Mouse (Mus musculus): ENCODE results near the gene L1cam. TPM values are rescaled to one million over a fixed set of nuclear protein-coding genes. Genes with fewer than 3 reads are reported as not detected.

Gene L1cam
- total and polyA plus RNA-seq, 3 experiments: 4.4 to 9.7 (median 8.6) TPM

GRCm38 (mm10) chrX:73877014-73877413, 18.9 kb downstream of the L1cam start:
- no peak for DNase-seq

DNA sequence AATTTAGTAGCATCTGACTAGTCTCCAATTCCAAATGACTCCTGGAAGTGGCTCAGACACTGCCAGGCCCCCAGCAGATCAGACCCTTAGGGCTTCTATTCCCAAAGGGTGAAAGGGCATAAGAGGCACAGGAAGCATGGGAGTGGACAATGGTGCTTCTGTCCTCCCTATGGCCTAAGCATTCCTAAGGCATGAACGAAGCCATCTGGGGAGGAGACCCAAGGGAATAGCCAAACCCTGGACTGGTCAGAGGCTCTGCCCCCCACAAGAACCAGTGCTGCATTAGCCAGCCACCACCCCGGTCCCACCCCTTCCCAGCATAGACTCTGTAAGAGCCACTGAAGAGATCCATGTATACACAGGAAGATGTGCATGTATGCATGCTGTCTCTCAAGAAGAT, 20.0 kb downstream of the L1cam start:
- DNase-seq: no peak

GRCm38 (mm10) chrX:73871956-73872355, 23.9 kb downstream of the L1cam start:
- no peak for DNase-seq

- no peak for DNase-seq
Observed at GRCm38 (mm10) chrX:73871474-73871873, 24.4 kb downstream of the L1cam start.

DNA sequence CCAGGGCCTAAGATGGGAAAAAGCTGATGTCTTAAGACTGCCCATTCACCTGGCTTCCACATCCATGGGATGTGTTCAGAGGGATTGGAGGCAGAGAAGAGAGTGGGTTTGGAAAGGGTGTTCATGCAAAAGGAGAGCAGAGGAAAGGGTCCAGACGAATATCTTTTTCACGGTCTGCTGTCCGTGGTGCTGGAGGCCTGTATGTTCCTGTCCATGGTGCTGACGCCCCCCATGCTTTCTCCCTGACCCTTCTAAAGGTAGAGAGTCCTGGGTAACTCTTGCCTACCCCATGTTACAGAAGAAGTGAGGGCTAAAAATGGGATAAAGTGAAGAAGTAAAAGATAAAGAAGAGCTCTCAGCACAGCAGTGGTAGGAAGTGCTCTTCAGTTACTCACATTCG, 26.6 kb downstream of the L1cam start:
- DNase-seq: no peak

DNA sequence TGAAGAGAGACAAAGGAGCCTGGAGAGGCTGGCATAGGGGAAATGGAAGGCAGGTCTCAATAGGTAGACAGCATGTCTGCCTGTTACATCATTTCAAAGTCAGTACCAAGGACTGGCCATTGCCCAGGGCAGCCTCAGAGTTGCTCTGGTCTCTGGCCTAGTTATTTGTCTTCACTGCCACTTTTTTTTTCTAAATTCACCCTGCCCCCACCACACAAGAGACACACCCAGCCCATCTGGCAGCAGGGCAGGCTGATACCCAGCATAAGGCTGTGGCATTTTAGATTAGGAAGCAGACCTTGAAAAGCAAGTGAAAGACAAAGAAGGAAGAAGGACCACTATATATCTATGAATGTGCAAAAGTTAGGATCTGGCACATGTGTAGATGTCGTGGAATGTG, 28.1 kb downstream of the L1cam start:
- no peak for DNase-seq

GRCm38 (mm10) chrX:73867256-73867655, 28.6 kb downstream of the L1cam start:
- no peak for DNase-seq

- DNase-seq: no peak
Observed at GRCm38 (mm10) chrX:73864692-73865091, 31.2 kb downstream of the L1cam start.

DNA sequence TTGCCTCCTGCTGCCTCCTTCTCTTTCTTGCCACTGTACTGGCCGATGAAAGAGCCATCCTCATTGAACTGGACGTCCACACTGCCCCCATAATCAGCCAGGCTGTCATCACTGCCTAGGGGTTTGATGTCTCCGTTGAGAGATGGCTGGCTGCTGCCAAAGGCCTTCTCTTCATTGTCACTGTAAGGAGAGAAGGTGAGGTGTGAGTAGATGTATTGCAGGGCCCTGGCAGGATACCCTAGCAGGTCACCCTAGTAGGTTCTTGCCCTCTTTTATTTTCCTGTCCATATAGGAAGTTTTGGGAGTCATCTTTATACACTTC, 40.9 kb downstream of the L1cam start:
- DNase-seq: no peak

GRCm38 (mm10) chrX:73854326-73855086, 41.4 kb downstream of the L1cam start:
- DNase-seq: no peak

DNA sequence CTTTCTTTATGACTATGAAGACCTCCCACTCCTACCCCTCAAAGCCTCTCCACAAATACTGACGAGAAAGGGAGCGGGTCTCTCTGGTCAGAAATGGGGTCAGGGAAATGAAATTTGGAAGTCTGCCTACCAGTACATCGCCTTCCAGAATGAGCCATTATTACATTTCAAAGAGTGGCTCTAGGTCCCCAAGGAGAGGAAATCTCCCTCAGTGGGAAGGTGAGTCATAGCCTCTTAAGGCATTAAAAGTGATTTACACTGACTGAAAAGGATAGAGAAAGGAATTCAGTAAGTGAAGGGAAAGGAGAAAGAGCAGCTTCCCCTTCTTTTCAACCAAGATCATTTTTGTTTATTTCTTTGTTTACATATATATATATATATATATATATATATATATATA, 59.2 kb downstream of the L1cam start:
- DNase-seq: no peak

DNA sequence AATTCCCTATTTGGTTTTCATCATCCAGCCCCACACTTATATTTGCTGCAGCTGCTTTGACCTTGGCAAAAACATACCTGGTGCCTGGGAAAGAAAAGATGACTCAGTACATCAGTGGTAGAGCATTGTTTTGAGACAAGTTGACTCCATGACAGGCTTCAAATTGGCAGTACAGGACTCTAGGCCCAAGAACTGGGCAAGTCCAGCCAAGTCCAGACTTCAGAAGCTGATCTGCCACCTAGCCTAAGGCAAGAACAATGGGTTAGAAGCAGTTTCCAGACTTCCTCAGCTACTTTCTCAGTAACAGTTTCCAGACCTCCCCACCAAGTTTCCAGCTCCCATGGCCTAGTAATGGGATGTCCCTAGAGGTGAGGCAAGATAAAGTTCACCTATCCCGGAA, 60.2 kb downstream of the L1cam start:
- DNase-seq: no peak

GRCm38 (mm10) chrX:73824185-73825151, 71.4 kb downstream of the L1cam start, which contains the start of gene Pdzd4:
Gene Pdzd4 (minus strand): TSS chrX:73824969.
- peak; percentile 46 for DNase-seq

DNA sequence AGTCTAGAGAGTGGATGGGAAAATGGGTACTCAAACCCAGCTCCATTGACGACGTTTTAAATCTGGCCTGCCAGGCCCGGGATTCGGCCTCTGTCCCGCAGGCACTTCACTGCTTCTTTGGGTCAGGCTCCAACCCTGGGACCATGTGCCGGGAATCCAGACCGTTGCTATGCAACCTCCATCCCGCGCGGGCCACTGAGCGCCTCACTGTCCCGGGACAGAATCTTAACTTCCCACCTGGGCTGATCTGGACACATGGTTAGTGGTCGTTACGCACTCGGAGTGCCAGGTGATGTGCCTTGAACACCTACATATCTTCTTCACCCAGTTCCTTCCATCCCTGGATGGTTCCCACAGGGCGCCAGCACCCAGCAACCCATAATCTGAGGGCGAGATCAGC, 72.2 kb downstream of the L1cam start:
- no peak for DNase-seq

GRCm38 (mm10) chrX:73816596-73817314, 79.2 kb downstream of the L1cam start:
- no peak for DNase-seq

DNA sequence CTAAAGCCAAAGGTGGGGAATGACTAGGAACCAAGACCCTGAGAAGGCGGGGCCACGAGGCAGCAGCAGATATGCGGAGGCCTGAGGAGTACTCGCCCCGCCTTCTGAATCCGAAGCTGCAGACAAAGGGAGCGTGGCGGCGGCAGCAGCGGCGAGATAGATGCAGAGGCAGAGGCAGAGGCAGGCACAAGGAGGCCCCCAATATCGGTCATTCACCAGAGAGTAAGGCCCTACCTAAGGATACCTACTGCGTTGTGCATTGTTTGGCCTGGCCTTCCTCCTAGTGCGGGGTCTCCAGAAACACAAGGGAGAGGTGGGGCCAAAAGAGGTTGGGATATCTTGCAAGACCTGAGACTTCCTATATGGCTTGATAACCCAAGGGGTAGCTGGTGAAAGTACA, 80.8 kb downstream of the L1cam start:
- DNase-seq: no peak

DNA sequence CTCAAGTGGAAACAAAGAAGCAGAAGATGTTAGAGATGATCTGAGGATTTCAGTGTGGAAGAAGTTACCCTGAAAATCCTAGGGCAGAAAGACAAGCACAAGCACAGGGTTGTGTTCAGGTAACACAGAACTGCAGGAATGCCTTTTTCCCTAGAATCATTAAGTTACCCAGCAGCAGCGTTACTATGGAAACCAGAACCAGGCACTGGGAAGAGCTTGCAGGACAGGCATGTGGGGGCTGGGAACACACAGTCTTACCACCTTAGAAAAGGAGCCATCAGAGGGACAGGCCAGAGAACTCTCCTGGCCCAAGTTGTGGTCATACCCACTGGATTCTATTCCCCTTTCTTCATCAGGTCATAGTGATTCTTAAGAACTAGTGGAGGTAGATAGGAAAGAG, 90.1 kb downstream of the L1cam start:
- DNase-seq: no peak

Other genes with a start within 250 kb of the L1cam start
- 1 to 10 TPM; 6.1 to 7.1 TPM for gene Pnck, start 236.0 kb downstream of the L1cam start, total RNA-seq (2021)
- gene Pnck, start 236.0 kb downstream of the L1cam start, polyA plus RNA-seq (2012; rRNA removed): 6.3 and 10.9 TPM in 2 replicates
- 100 to 1,000 TPM in 1 of 2 experiments, 10 to 100 TPM in 1; 73.8 to 137 TPM for gene Slc6a8, start 223.0 kb downstream of the L1cam start, total RNA-seq (2021)
- gene Slc6a8, start 223.0 kb downstream of the L1cam start, polyA plus RNA-seq (2012; rRNA removed): 82.6 and 101 TPM in 2 replicates
- gene Bcap31, start 179.9 kb downstream of the L1cam start, total RNA-seq (2021): 100 to 1,000 TPM; 271 to 301 TPM
- gene Bcap31, start 179.9 kb downstream of the L1cam start, polyA plus RNA-seq (2012; rRNA removed): 24.3 and 30.1 TPM in 2 replicates
- 10 to 100 TPM; 28.1 to 29.6 TPM for gene Abcd1, start 179.5 kb downstream of the L1cam start, total RNA-seq (2021)
- 35.2 and 41.1 TPM in 2 replicates for gene Abcd1, start 179.5 kb downstream of the L1cam start, polyA plus RNA-seq (2012; rRNA removed)
- under 1 TPM; 0.41 to 0.49 TPM for gene Plxnb3, start 139.0 kb downstream of the L1cam start, total RNA-seq (2021)
- gene Plxnb3, start 139.0 kb downstream of the L1cam start, polyA plus RNA-seq (2012; rRNA removed): 1.2 and 1.5 TPM in 2 replicates
- under 1 TPM; 0.20 to 0.41 TPM for gene Srpk3, start 121.7 kb downstream of the L1cam start, total RNA-seq (2021)
- gene Srpk3, start 121.7 kb downstream of the L1cam start, polyA plus RNA-seq (2012; rRNA removed): 1.1 and 1.3 TPM in 2 replicates
- 100 to 1,000 TPM; 521 to 581 TPM for gene Idh3g, start 109.2 kb downstream of the L1cam start, total RNA-seq (2021)
- 256 and 277 TPM in 2 replicates for gene Idh3g, start 109.2 kb downstream of the L1cam start, polyA plus RNA-seq (2012; rRNA removed)
- gene Ssr4, start 109.1 kb downstream of the L1cam start, total RNA-seq (2021): 100 to 1,000 TPM; 163 to 177 TPM
- gene Ssr4, start 109.1 kb downstream of the L1cam start, polyA plus RNA-seq (2012; rRNA removed): 257 and 339 TPM in 2 replicates
- 1 to 10 TPM; 2.8 to 7.0 TPM for gene Pdzd4, start 71.1 kb downstream of the L1cam start, total RNA-seq (2021)
- 1.9 and 3.0 TPM in 2 replicates for gene Pdzd4, start 71.1 kb downstream of the L1cam start, polyA plus RNA-seq (2012; rRNA removed)
- not detected for gene Avpr2, start 4.0 kb downstream of the L1cam start, total RNA-seq (2021)
- gene Avpr2, start 4.0 kb downstream of the L1cam start, polyA plus RNA-seq (2012; rRNA removed): not detected in 2 replicates
- gene Arhgap4, start 25.8 kb upstream of the L1cam start, total RNA-seq (2021): 1 to 10 TPM; 3.2 to 4.0 TPM
- 9.9 and 11.1 TPM in 2 replicates for gene Arhgap4, start 25.8 kb upstream of the L1cam start, polyA plus RNA-seq (2012; rRNA removed)
- 10 to 100 TPM; 69.6 to 93.8 TPM for gene Naa10, start 25.8 kb upstream of the L1cam start, total RNA-seq (2021)
- gene Naa10, start 25.8 kb upstream of the L1cam start, polyA plus RNA-seq (2012; rRNA removed): 53.6 and 56.1 TPM in 2 replicates
- gene Renbp, start 34.7 kb upstream of the L1cam start, total RNA-seq (2021): 10 to 100 TPM; 20.2 to 29.6 TPM
- gene Renbp, start 34.7 kb upstream of the L1cam start, polyA plus RNA-seq (2012; rRNA removed): 3.1 and 4.3 TPM in 2 replicates
- gene Hcfc1, start 70.3 kb upstream of the L1cam start, total RNA-seq (2021): 10 to 100 TPM; 44.2 to 66.4 TPM
- gene Hcfc1, start 70.3 kb upstream of the L1cam start, polyA plus RNA-seq (2012; rRNA removed): 73.8 and 113 TPM in 2 replicates
- 100 to 1,000 TPM; 113 to 130 TPM for gene Irak1, start 127.8 kb upstream of the L1cam start, total RNA-seq (2021)
- 586 and 733 TPM in 2 replicates for gene Irak1, start 127.8 kb upstream of the L1cam start, polyA plus RNA-seq (2012; rRNA removed)
- gene Opn1mw, start 231.4 kb upstream of the L1cam start, total RNA-seq (2021): not detected
- not detected in 2 replicates for gene Opn1mw, start 231.4 kb upstream of the L1cam start, polyA plus RNA-seq (2012; rRNA removed)
- 10 to 100 TPM; 31.3 to 34.8 TPM for gene Mecp2, start 239.3 kb upstream of the L1cam start, total RNA-seq (2021)
- 3.7 and 4.7 TPM in 2 replicates for gene Mecp2, start 239.3 kb upstream of the L1cam start, polyA plus RNA-seq (2012; rRNA removed)